Mouse (Mus musculus) gastrocnemius, adult 2 months (tissue): ENCODE data around the gene Galntl6. TPM values are rescaled to one million over a fixed set of nuclear protein-coding genes. Genes with fewer than 3 reads are reported as not detected.
"Not testable (repeated sequence)": the region's sequence is repeated elsewhere in the genome, so short reads cannot be mapped to it uniquely, and the experiment has no call there.

ENCODE experiments used
- DNase-seq: peaks from one replicate; pipeline ENCODE4 v3.0.0; 2022
- H3K27ac ChIP-seq: fragments of 200-600 bp; 2 replicates; pipeline ENCODE4 v1.8.1; 2022; ENCODE audit warnings: mild to moderate bottlenecking
- H3K4me3 ChIP-seq: fragments of 200-600 bp; 2 replicates; pipeline ENCODE4 v1.8.1; 2022; ENCODE audit warnings: mild to moderate bottlenecking, moderate library complexity
- CTCF ChIP-seq: fragments of 200-600 bp; IDR thresholded peaks from 2 replicates; pipeline ENCODE4 v1.8.1; 2022; ENCODE audit warnings: antibody characterized with exemption, mild to moderate bottlenecking, moderate library complexity
- intact Hi-C: fragments of 180-260 bp; cut with DNase I; formaldehyde crosslinking; loops from one replicate; pipeline ENCODE4 v1.15.1; 2025
- total RNA-seq, 2 experiments: library from RNA; stranded (reverse); gene quantifications; 2 replicates each; pipeline ENCODE4 v1.2.3; 2021

Gene Galntl6
- total RNA-seq, 2 experiments from 2014 or later = not detected

DNA sequence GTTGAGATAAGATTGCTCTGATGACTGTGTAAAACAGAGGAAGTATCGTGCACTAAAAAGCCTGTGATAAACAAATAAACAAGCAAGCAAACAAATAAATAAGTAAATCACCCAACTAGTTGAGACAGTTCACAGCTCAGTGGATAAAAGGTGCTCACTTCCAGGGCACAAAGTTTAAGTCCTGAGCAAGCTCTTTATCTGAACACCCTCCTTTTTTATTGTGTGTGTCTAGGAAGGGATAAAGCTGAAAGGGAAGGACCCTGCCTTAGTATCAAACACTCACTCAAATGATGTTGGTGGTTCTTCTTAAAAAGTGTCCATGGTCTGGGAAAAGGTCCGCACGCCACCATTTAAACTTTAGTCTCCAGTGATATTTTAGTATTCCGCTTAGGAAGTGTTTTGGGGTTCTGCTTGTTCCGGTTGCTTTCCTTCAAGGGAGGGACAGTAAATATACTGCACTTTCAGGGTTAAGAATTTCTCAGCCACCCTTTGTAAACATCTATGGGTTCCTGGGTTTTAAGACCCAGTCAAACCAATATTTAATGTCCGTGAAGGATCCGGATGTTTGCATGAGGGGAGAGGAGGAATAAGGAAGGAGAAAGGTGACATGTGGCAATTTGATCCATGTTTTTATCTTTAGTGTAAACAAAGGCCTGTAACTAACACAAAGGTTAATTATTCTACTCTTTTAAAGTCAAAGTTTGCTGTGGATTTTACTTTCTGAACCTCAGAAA lies 1134.3 kb downstream of the Galntl6 start:
- no peak for TF ChIP-seq CTCF
- no peak for DNase-seq
- intact Hi-C loops = no loop called here
- H3K4me3 ChIP-seq = no peak overlapping the region
- no peak overlapping the region for H3K27ac ChIP-seq

DNA sequence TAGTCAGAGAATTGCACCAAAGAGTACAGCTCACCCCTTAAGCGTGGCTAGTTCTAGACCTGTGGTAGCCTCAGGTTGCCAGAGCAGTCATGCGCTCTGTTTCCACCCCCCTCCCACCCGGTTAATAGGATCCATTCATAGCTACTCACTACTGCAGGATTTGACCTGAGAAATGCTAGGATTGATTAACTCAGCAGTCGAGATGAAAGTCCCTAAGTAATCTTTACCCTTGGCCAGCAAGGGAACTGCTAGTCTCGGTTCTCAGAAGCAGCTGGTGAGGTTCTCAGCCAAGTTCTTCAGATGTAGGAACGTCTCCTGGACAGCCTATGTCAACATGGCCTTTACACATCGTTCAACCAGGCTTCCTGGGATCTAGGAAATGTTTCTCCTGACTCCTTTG lies 1135.7 kb downstream of the Galntl6 start:
- H3K27ac ChIP-seq = no peak overlapping the region
- intact Hi-C loops = no loop called here
- TF ChIP-seq CTCF = no peak

GRCm38 (mm10) chr8:57772732-57773265 lies 1139.6 kb downstream of the Galntl6 start:
- Histone ChIP-seq H3K27ac (no peak overlapping the region), H3K4me3 (no peak overlapping the region)
- DNase-seq = no peak
- intact Hi-C loops = no loop called here
- TF ChIP-seq CTCF = no peak

More for the DNA sequence above, 1135.7 kb downstream of the Galntl6 start:
- no peak overlapping the region for H3K4me3 ChIP-seq
- no peak for DNase-seq

DNA sequence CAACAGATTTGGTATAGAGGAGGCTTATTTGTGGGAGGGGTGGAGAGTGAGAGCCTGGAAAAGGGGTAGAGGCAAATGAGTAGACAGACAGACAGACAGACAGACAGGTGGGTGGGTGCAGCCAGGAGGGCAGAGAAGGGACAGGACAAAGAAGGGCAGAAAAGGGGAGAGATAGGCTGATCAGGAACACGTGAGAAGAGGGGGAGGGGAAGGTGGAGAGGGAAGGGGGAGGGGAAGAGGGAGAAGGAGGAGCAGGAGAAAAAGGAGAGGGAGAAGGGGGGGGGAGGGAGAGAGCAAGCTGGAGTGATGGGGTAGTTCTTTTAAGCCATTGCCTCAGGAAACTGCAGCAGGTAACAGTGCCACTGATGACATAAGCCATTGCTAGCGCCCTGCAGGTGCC lies 1144.9 kb downstream of the Galntl6 start:
- Histone ChIP-seq H3K27ac (no peak overlapping the region), H3K4me3 (no peak overlapping the region)
- DNase-seq = no peak
- intact Hi-C loops = no loop called here
- no peak for TF ChIP-seq CTCF

- Histone ChIP-seq H3K27ac (no peak overlapping the region), H3K4me3 (peak overlapping the region; percentile 14; the same call in 1 of the 2 replicates)
- no peak for TF ChIP-seq CTCF
- intact Hi-C loops = no loop called here
- DNase-seq = no peak
Measured at GRCm38 (mm10) chr8:57766471-57767065, 1145.9 kb downstream of the Galntl6 start.

- no peak for DNase-seq
- intact Hi-C loops = no loop called here
- peak overlapping the region; percentile 14; the same call in 1 of the 2 replicates for H3K4me3 ChIP-seq
- H3K27ac ChIP-seq = no peak overlapping the region
- TF ChIP-seq CTCF = no peak
Measured at GRCm38 (mm10) chr8:57765726-57766351, 1146.6 kb downstream of the Galntl6 start.

GRCm38 (mm10) chr8:57765192-57765591 lies 1147.2 kb downstream of the Galntl6 start:
- H3K4me3 ChIP-seq = no peak overlapping the region
- intact Hi-C loops = no loop called here
- DNase-seq = no peak
- no peak for TF ChIP-seq CTCF
- no peak overlapping the region for H3K27ac ChIP-seq

DNA sequence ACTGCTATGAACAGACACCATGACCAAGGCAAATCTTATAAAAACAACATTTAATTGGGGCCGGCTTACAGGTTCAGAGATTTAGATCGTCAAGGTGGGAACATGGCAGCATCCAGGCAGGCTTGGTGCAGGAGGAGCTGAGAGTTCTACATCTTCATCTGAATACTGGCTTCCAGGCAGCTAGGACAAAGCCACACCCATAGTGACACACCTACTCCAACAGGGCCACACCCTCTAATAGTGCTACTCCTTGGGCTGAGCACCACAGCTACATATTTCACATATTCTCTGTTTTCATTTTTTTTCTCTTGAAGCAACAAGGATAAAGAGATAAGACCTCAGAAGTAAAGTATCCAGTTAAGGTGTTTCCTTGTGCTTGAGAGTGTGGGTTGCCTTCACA lies 1149.8 kb downstream of the Galntl6 start:
- H3K4me3 ChIP-seq, H3K27ac ChIP-seq, intact Hi-C loops, DNase-seq: not testable (repeated sequence)

DNA sequence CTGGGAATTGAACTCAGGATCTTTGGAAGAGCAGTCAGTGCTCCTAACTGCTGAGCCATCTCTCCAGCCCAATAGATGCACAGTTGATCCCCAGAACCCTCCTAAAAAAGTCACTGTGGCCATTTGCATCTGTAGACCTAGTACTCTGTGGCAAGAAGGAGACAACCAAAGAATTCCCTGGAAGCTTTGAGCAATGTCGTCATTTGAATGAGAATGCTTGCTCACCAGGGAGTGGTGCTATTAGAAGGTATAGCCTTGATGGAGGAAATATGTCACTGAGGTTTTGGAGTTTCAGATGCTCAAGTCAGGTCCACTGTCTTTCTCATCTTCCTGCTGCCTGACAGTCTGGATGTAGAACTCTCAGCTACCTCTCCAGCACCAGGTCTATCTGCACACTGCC lies 1151.5 kb downstream of the Galntl6 start:
- intact Hi-C loops = no loop called here
- TF ChIP-seq CTCF = no peak
- Histone ChIP-seq H3K4me3 (no peak overlapping the region), H3K27ac (no peak overlapping the region)
- no peak for DNase-seq

DNA sequence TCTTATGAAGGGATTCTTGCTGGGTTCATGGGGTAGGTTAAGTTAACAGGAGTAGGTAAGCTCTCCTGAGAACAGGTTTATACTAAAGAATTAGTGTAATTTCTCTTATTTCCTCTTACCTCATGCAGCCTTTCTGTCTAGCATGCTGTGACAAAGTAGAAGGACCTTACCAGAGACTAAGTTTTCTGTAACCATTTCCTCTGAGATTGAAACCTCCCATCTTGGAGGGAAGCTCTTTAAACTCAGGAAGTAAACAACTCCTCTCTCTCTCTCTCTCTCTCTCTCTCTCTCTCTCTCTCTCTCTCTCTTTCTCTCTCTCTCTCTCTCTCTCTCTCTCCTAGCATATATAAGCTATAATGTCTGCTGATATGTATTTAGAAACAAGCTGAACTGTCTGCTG lies 1153.6 kb downstream of the Galntl6 start:
- Histone ChIP-seq H3K4me3 (no peak overlapping the region), H3K27ac (no peak overlapping the region)
- intact Hi-C loops = no loop called here
- no peak for DNase-seq
- TF ChIP-seq CTCF = no peak

DNA sequence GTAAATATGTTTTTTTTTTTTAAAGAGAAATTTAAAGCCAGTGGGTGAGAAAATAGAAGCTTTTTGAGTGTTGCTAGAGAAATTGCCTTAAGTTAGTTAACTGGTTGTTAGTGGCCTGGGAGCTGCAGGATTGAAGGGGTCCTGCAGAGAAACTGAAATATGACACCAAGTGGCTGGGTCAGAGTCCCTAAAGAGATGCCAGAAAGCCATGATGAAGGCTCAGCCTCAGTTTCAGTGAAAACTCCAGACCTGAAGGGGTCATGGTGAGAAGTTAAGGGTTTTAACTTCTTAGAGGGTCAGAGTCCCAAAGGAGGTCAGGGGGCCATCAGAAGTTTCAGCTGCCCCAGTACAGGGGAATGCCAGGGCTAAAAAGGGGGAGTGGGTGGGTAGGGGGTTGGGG lies 1155.0 kb downstream of the Galntl6 start:
- no peak for DNase-seq
- intact Hi-C loops = no loop called here
- Histone ChIP-seq H3K4me3 (no peak overlapping the region), H3K27ac (no peak overlapping the region)
- no peak for TF ChIP-seq CTCF

GRCm38 (mm10) chr8:57754066-57754465 lies 1158.4 kb downstream of the Galntl6 start:
- no peak for TF ChIP-seq CTCF
- Histone ChIP-seq H3K4me3 (no peak overlapping the region), H3K27ac (no peak overlapping the region)
- no peak for DNase-seq
- intact Hi-C loops = no loop called here

- DNase-seq = no peak
- Histone ChIP-seq H3K27ac (no peak overlapping the region), H3K4me3 (no peak overlapping the region)
- intact Hi-C loops = no loop called here
- TF ChIP-seq CTCF = no peak
Measured at GRCm38 (mm10) chr8:57743636-57744035, 1168.8 kb downstream of the Galntl6 start.
